Mouse (Mus musculus): ENCODE results near the gene Wnt9b. TPM values are rescaled to one million over a fixed set of nuclear protein-coding genes. Genes with fewer than 3 reads are reported as not detected.

Wnt9b gene
- total and polyA plus RNA-seq, 2 experiments, result 0.44 to 0.65 TPM

DNA sequence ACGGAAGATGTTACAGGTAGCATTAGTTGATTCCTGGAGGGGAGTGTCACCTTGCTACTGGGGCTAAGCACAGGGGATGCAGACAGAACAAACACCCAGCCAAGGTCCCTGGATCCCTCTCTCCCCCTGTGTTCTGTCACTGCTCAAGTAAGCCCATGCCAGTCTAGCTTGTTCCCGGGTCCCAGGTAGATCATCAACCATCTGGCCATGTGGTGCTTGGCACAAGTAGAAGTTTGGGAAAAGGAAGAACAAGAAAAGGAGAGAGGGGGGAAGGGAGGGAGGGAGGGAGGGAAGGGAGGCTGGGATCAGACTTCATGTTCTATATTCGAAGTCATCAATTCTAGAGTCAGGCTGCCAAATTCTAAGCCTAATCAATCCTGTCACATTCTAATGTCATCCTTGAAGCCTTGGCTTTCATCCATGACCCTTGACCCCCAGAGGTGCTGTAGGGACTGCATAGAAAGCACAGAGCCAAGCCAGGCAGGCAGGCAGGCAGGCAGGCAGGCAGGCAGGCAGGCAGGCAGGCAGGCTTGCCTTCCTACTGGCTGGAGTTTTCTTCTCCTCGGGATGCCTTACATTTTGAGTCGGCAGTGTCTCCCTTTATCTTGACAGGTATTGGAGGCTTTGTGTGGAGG lies 15.1 kb downstream of the Wnt9b start:
- Histone ChIP-seq H3K36me3 (ENCODE audit: control insufficient read depth, insufficient read depth, low read length) (no peaks in the 10 kb centered on the region), H3K9ac (ENCODE audit: low read depth, low read length) (peak overlapping the region; percentile 33; the same call in 1 of the 2 replicates), H3K4me3 (ENCODE audit: insufficient read depth, low read depth, low read length) (no peak overlapping the region), H3K4me1 (ENCODE audit: control insufficient read depth, insufficient read depth, low read length) (peaks cover 10% of the 10 kb centered on the region), H3K27me3 (ENCODE audit: control insufficient read depth, insufficient read depth, low read length) (no peaks in the 10 kb centered on the region), H3K79me2 (ENCODE audit: control insufficient read depth, insufficient read depth, low read length) (no peaks in the 10 kb centered on the region), H3K27ac (replicated peaks; ENCODE audit: insufficient read depth, low read depth, low read length) (peak overlapping the region; percentile 80)
- no peak for TF ChIP-seq POLR2A (IDR thresholded peaks at IDR 0.05; ENCODE audit: extremely low read depth, insufficient read depth, low read length)
- TF ChIP-seq CTCF (IDR thresholded peaks at IDR 0.05; ENCODE audit: low read depth, low read length), result no peak
- peak; percentile 90 for DNase-seq (ENCODE audit: extremely low read depth, low read depth, low spot score)
- WGBS, result 24% methylated on average over 5 of the region's 5 CpGs

GRCm38 (mm10) chr11:103733961-103734360 lies 15.7 kb downstream of the Wnt9b start:
- Histone ChIP-seq H3K4me3 (ENCODE audit: insufficient read depth, low read depth, low read length) (no peak overlapping the region), H3K27me3 (ENCODE audit: control insufficient read depth, insufficient read depth, low read length) (no peaks in the 10 kb centered on the region), H3K36me3 (ENCODE audit: control insufficient read depth, insufficient read depth, low read length) (no peaks in the 10 kb centered on the region), H3K27ac (replicated peaks; ENCODE audit: insufficient read depth, low read depth, low read length) (no peak overlapping the region), H3K9ac (ENCODE audit: low read depth, low read length) (no peak overlapping the region), H3K4me1 (ENCODE audit: control insufficient read depth, insufficient read depth, low read length) (peaks cover 10% of the 10 kb centered on the region), H3K79me2 (ENCODE audit: control insufficient read depth, insufficient read depth, low read length) (no peaks in the 10 kb centered on the region)
- TF ChIP-seq POLR2A (IDR thresholded peaks at IDR 0.05; ENCODE audit: extremely low read depth, insufficient read depth, low read length) (no peak), CTCF (IDR thresholded peaks at IDR 0.05; ENCODE audit: low read depth, low read length) (no peak)
- WGBS, result 81% methylated on average over 2 of the region's 2 CpGs
- DNase-seq (ENCODE audit: extremely low read depth, low read depth, low spot score), result no peak

GRCm38 (mm10) chr11:103733069-103733468 lies 16.6 kb downstream of the Wnt9b start:
- no peak for TF ChIP-seq POLR2A (IDR thresholded peaks at IDR 0.05; ENCODE audit: extremely low read depth, insufficient read depth, low read length)
- TF ChIP-seq CTCF (IDR thresholded peaks at IDR 0.05; ENCODE audit: low read depth, low read length), result no peak
- H3K27me3 ChIP-seq (ENCODE audit: control insufficient read depth, insufficient read depth, low read length), result no peaks in the 10 kb centered on the region
- DNase-seq (ENCODE audit: extremely low read depth, low read depth, low spot score), result no peak
- H3K79me2 ChIP-seq (ENCODE audit: control insufficient read depth, insufficient read depth, low read length), result no peaks in the 10 kb centered on the region
- WGBS, result 79% methylated on average over 4 of the region's 4 CpGs
- H3K4me1 ChIP-seq (ENCODE audit: control insufficient read depth, insufficient read depth, low read length), result peaks cover 10% of the 10 kb centered on the region
- H3K9ac ChIP-seq (ENCODE audit: low read depth, low read length), result no peak overlapping the region
- H3K27ac ChIP-seq (replicated peaks; ENCODE audit: insufficient read depth, low read depth, low read length), result no peak overlapping the region
- H3K4me3 ChIP-seq (ENCODE audit: insufficient read depth, low read depth, low read length), result no peak overlapping the region
- H3K36me3 ChIP-seq (ENCODE audit: control insufficient read depth, insufficient read depth, low read length), result no peaks in the 10 kb centered on the region

DNA sequence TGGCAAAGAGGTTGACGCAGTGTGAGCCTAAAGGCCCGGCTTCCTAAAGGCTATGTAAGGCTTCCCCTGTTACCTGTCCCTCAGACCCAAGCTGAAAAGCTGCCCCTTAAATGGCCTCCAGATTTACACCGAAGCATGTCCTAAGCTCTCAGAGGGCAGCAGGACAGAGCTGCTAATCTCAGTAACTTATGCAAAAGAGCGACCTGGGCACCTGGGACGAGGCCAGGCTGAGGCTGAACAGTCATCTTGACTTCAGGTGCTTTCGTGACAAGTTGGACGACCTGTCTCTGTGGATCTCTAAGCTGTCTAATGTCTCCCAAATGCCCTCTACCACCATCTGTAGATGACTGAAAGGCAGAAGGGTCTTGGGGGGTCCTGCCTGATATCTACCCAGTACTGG lies 17.3 kb downstream of the Wnt9b start:
- no peaks in the 10 kb centered on the region for H3K36me3 ChIP-seq (ENCODE audit: control insufficient read depth, insufficient read depth, low read length)
- no peaks in the 10 kb centered on the region for H3K27me3 ChIP-seq (ENCODE audit: control insufficient read depth, insufficient read depth, low read length)
- no peak overlapping the region for H3K4me3 ChIP-seq (ENCODE audit: insufficient read depth, low read depth, low read length)
- no peak overlapping the region for H3K9ac ChIP-seq (ENCODE audit: low read depth, low read length)
- no peaks in the 10 kb centered on the region for H3K79me2 ChIP-seq (ENCODE audit: control insufficient read depth, insufficient read depth, low read length)
- H3K4me1 ChIP-seq (ENCODE audit: control insufficient read depth, insufficient read depth, low read length), result peaks cover 7% of the 10 kb centered on the region; the same call in 1 of the 2 replicates
- no peak for DNase-seq (ENCODE audit: extremely low read depth, low read depth, low spot score)
- H3K27ac ChIP-seq (replicated peaks; ENCODE audit: insufficient read depth, low read depth, low read length), result no peak overlapping the region
- TF ChIP-seq CTCF (IDR thresholded peaks at IDR 0.05; ENCODE audit: low read depth, low read length) (no peak), POLR2A (IDR thresholded peaks at IDR 0.05; ENCODE audit: extremely low read depth, insufficient read depth, low read length) (no peak)
- WGBS, result 94% methylated on average over 7 of the region's 7 CpGs

- WGBS, result 77% methylated on average over 9 of the region's 9 CpGs
- Histone ChIP-seq H3K9ac (ENCODE audit: low read depth, low read length) (no peak overlapping the region), H3K27me3 (ENCODE audit: control insufficient read depth, insufficient read depth, low read length) (no peaks in the 10 kb centered on the region), H3K4me1 (ENCODE audit: control insufficient read depth, insufficient read depth, low read length) (peaks cover 7% of the 10 kb centered on the region; the same call in 1 of the 2 replicates), H3K27ac (replicated peaks; ENCODE audit: insufficient read depth, low read depth, low read length) (no peak overlapping the region), H3K4me3 (ENCODE audit: insufficient read depth, low read depth, low read length) (no peak overlapping the region), H3K36me3 (ENCODE audit: control insufficient read depth, insufficient read depth, low read length) (no peaks in the 10 kb centered on the region), H3K79me2 (ENCODE audit: control insufficient read depth, insufficient read depth, low read length) (no peaks in the 10 kb centered on the region)
- no peak for DNase-seq (ENCODE audit: extremely low read depth, low read depth, low spot score)
- TF ChIP-seq CTCF (IDR thresholded peaks at IDR 0.05; ENCODE audit: low read depth, low read length), result no peak
- no peak for TF ChIP-seq POLR2A (IDR thresholded peaks at IDR 0.05; ENCODE audit: extremely low read depth, insufficient read depth, low read length)
These were observed 18.0 kb downstream of the Wnt9b start for GRCm38 (mm10) chr11:103731594-103731993.

- H3K27me3 ChIP-seq (ENCODE audit: control insufficient read depth, insufficient read depth, low read length), result no peaks in the 10 kb centered on the region
- H3K4me3 ChIP-seq (ENCODE audit: insufficient read depth, low read depth, low read length), result no peak overlapping the region
- no peak overlapping the region for H3K27ac ChIP-seq (replicated peaks; ENCODE audit: insufficient read depth, low read depth, low read length)
- no peaks in the 10 kb centered on the region for H3K36me3 ChIP-seq (ENCODE audit: control insufficient read depth, insufficient read depth, low read length)
- TF ChIP-seq CTCF (IDR thresholded peaks at IDR 0.05; ENCODE audit: low read depth, low read length) (no peak), POLR2A (IDR thresholded peaks at IDR 0.05; ENCODE audit: extremely low read depth, insufficient read depth, low read length) (no peak)
- no peaks in the 10 kb centered on the region for H3K79me2 ChIP-seq (ENCODE audit: control insufficient read depth, insufficient read depth, low read length)
- 71% methylated on average over 9 of the region's 9 CpGs for WGBS
- peaks cover 2% of the 10 kb centered on the region; the same call in 1 of the 2 replicates for H3K4me1 ChIP-seq (ENCODE audit: control insufficient read depth, insufficient read depth, low read length)
- H3K9ac ChIP-seq (ENCODE audit: low read depth, low read length), result no peak overlapping the region
- DNase-seq (ENCODE audit: extremely low read depth, low read depth, low spot score), result no peak
These were observed 20.2 kb downstream of the Wnt9b start for GRCm38 (mm10) chr11:103729282-103729985.
